Mouse (Mus musculus): Measurements from ENCODE around the gene Man2a1.

Man2a1 gene

GRCm38 (mm10) chr17:64600372-64601090 is at the start of gene Man2a1:
Gene Man2a1, plus strand, starts transcription at chr17:64600736.
- peak; percentile 67 for DNase-seq (ENCODE audit: low read depth, low spot score)

GRCm38 (mm10) chr17:64553358-64553757 is 47.2 kb upstream of the Man2a1 start:
- no peak for DNase-seq (ENCODE audit: low read depth, low spot score)

GRCm38 (mm10) chr17:64554901-64555300 is 45.6 kb upstream of the Man2a1 start:
- DNase-seq (ENCODE audit: low read depth, low spot score), result no peak

- DNase-seq (ENCODE audit: low read depth, low spot score), result no peak
Measured at GRCm38 (mm10) chr17:64556661-64557445, 43.7 kb upstream of the Man2a1 start.

GRCm38 (mm10) chr17:64558994-64559540 is 41.5 kb upstream of the Man2a1 start:
- no peak for DNase-seq (ENCODE audit: low read depth, low spot score)

- no peak for DNase-seq (ENCODE audit: low read depth, low spot score)
Measured at GRCm38 (mm10) chr17:64566435-64566834, 34.1 kb upstream of the Man2a1 start.

- no peak for DNase-seq (ENCODE audit: low read depth, low spot score)
Measured at GRCm38 (mm10) chr17:64567546-64567945, 33.0 kb upstream of the Man2a1 start.

- DNase-seq (ENCODE audit: low read depth, low spot score), result no peak
Measured at GRCm38 (mm10) chr17:64573981-64574380, 26.6 kb upstream of the Man2a1 start.

- no peak for DNase-seq (ENCODE audit: low read depth, low spot score)
Measured at GRCm38 (mm10) chr17:64575240-64575639, 25.3 kb upstream of the Man2a1 start.

- no peak for DNase-seq (ENCODE audit: low read depth, low spot score)
Measured at GRCm38 (mm10) chr17:64577485-64577884, 23.1 kb upstream of the Man2a1 start.

GRCm38 (mm10) chr17:64578346-64578745 is 22.2 kb upstream of the Man2a1 start:
- no peak for DNase-seq (ENCODE audit: low read depth, low spot score)

- no peak for DNase-seq (ENCODE audit: low read depth, low spot score)
Measured at GRCm38 (mm10) chr17:64579696-64580095, 20.8 kb upstream of the Man2a1 start.

GRCm38 (mm10) chr17:64581133-64581532 is 19.4 kb upstream of the Man2a1 start:
- no peak for DNase-seq (ENCODE audit: low read depth, low spot score)

GRCm38 (mm10) chr17:64581962-64582361 is 18.6 kb upstream of the Man2a1 start:
- DNase-seq (ENCODE audit: low read depth, low spot score), result no peak

GRCm38 (mm10) chr17:64590483-64590882 is 10.1 kb upstream of the Man2a1 start:
- DNase-seq (ENCODE audit: low read depth, low spot score), result no peak

GRCm38 (mm10) chr17:64591366-64591765 is 9.2 kb upstream of the Man2a1 start:
- no peak for DNase-seq (ENCODE audit: low read depth, low spot score)

- no peak for DNase-seq (ENCODE audit: low read depth, low spot score)
Measured at GRCm38 (mm10) chr17:64592355-64592754, 8.2 kb upstream of the Man2a1 start.

- DNase-seq (ENCODE audit: low read depth, low spot score), result no peak
Measured at GRCm38 (mm10) chr17:64592788-64593187, 7.7 kb upstream of the Man2a1 start.

GRCm38 (mm10) chr17:64597770-64598169 is 2.8 kb upstream of the Man2a1 start:
- DNase-seq (ENCODE audit: low read depth, low spot score), result no peak

- no peak for DNase-seq (ENCODE audit: low read depth, low spot score)
Measured at GRCm38 (mm10) chr17:64599916-64600315, 620 bp upstream of the Man2a1 start.

- peak; percentile 27 for DNase-seq (ENCODE audit: low read depth, low spot score)
Measured at GRCm38 (mm10) chr17:64601091-64601750, 685 bp downstream of the Man2a1 start.

Data from c-Kit-negative CD71-positive TER-119-positive erythroid progenitor cells, embryonic 14.5 days (primary cell).